Mouse (Mus musculus) kidney, adult 8-10 months (tissue): ENCODE data around the gene Itga10.
"Not testable (repeated sequence)": the region's sequence is repeated elsewhere in the genome, so short reads cannot be mapped to it uniquely, and the experiment has no call there.

ENCODE experiments used
- DNase-seq, 2 experiments: peaks; one replicate each; pipeline ENCODE4 v3.0.0; 2022

The Itga10 gene

GRCm38 (mm10) chr3:96634928-96635879 lies 10.2 kb upstream of the Itga10 start, which contains the start of the genes Pex11b and Gm42957:
Gene Pex11b (plus strand): TSS chr3:96635376.
Gene Gm42957 (plus strand): TSS chr3:96635474.
- DNase-seq = peak; percentile 83 to 88

GRCm38 (mm10) chr3:96635906-96636305 lies 9.5 kb upstream of the Itga10 start:
- DNase-seq = no peak

- no peak for DNase-seq
Measured at GRCm38 (mm10) chr3:96636448-96636847, 8.9 kb upstream of the Itga10 start.

- peak; percentile 31 to 81 for DNase-seq
Measured at GRCm38 (mm10) chr3:96639219-96639618, 6.2 kb upstream of the Itga10 start.

GRCm38 (mm10) chr3:96647365-96647764 lies 2.0 kb downstream of the Itga10 start:
- DNase-seq = no peak

GRCm38 (mm10) chr3:96660901-96661300 lies 15.5 kb downstream of the Itga10 start:
- no peak for DNase-seq

- DNase-seq = no peak
Measured at GRCm38 (mm10) chr3:96662731-96663316, 17.4 kb downstream of the Itga10 start.

GRCm38 (mm10) chr3:96663432-96664239 lies 18.3 kb downstream of the Itga10 start:
- peak; percentile 62 to 87 for DNase-seq

GRCm38 (mm10) chr3:96665732-96666363 lies 20.5 kb downstream of the Itga10 start:
- not testable (repeated sequence) for DNase-seq

GRCm38 (mm10) chr3:96666916-96667315 lies 21.5 kb downstream of the Itga10 start:
- peak; percentile 55 to 65 for DNase-seq

GRCm38 (mm10) chr3:96667316-96667715 lies 21.9 kb downstream of the Itga10 start:
- peak in 1 of 2 experiments; percentile 47 for DNase-seq

GRCm38 (mm10) chr3:96668424-96669067 lies 23.2 kb downstream of the Itga10 start:
- no peak for DNase-seq

- DNase-seq = peak; percentile 84 to 86
Measured at GRCm38 (mm10) chr3:96669727-96670468, 24.5 kb downstream of the Itga10 start, which contains the start of gene Ankrd35. Gene Ankrd35 (plus strand): TSS chr3:96670131.

GRCm38 (mm10) chr3:96671519-96671918 lies 26.1 kb downstream of the Itga10 start:
- no peak for DNase-seq

GRCm38 (mm10) chr3:96673514-96673913 lies 28.1 kb downstream of the Itga10 start:
- no peak for DNase-seq

GRCm38 (mm10) chr3:96674442-96674841 lies 29.1 kb downstream of the Itga10 start:
- DNase-seq = no peak

- no peak for DNase-seq
Measured at GRCm38 (mm10) chr3:96675171-96675570, 29.8 kb downstream of the Itga10 start.

GRCm38 (mm10) chr3:96675690-96676089 lies 30.3 kb downstream of the Itga10 start:
- DNase-seq = no peak

GRCm38 (mm10) chr3:96678456-96678855 lies 33.1 kb downstream of the Itga10 start:
- no peak for DNase-seq

- no peak for DNase-seq
Measured at GRCm38 (mm10) chr3:96679159-96679674, 33.8 kb downstream of the Itga10 start.
